Mouse (Mus musculus) olfactory bulb, adult 2 months (tissue): ENCODE measurements at regions not wholly inside any gene's neighbourhood (a gene's known extent, or its start where the extent isn't known, plus 50 kb on each side); places are given as distances from the start of the nearest gene placed in this dataset.

Source experiments
- CTCF ChIP-seq: fragments of 200-500 bp; IDR thresholded peaks from 2 replicates; pipeline ENCODE4 v1.5.1; 2012; ENCODE audit warnings: low read depth, mild to moderate bottlenecking, low read length, moderate library complexity; ENCODE audit not compliant: insufficient read depth
- POLR2A ChIP-seq: fragments of 200-500 bp; IDR thresholded peaks from 2 replicates; pipeline ENCODE4 v1.6.1; 2012; ENCODE audit warnings: mild to moderate bottlenecking, low read depth, low read length, moderate library complexity; ENCODE audit not compliant: insufficient read depth

DNA sequence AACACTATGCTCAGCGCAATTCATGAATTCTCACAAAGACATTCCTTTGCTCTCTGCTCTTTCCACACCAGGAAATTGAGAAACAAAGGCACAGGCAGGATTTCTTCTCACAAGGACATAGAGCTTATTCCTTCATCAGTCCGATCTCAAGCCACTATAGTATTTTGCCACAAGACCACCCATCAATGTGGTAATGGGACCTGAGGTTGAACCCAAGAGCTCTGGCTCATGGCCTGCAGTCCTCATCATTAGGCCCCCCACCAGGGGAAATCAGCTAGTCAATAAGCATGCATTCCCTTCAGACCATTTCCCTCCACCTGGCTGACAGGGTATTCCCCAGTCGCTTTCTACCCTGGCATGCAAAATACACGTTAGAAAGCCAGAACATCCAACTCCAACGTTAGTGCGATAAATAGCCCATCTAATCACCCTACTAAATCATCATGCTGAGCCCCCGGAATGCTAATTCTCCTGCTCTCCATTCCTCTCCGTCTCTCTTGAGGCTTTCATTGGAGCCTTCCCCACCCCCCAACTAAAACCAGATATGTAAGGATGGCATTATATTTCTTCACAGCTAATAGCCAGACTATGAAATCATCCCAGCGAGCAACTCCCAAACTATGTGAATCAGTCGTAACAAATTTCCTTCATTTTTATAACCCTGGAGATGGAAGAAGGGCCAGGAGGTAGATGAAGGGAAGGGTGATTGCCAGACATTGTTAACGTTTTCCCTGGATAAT is 586.2 kb downstream of the Ets1 start:
- TF ChIP-seq POLR2A: no peak
- no peak for TF ChIP-seq CTCF
